Mouse (Mus musculus) WW6 (cell line): ENCODE data around the gene Ptpn9.
"Not testable (repeated sequence)": the region's sequence is repeated elsewhere in the genome, so short reads cannot be mapped to it uniquely, and the experiment has no call there.

Source experiments
- DNase-seq: peaks from one replicate; pipeline ENCODE4 v3.0.0-alpha.2; 2013; ENCODE audit warnings: low read depth, low spot score

Gene Ptpn9

DNA sequence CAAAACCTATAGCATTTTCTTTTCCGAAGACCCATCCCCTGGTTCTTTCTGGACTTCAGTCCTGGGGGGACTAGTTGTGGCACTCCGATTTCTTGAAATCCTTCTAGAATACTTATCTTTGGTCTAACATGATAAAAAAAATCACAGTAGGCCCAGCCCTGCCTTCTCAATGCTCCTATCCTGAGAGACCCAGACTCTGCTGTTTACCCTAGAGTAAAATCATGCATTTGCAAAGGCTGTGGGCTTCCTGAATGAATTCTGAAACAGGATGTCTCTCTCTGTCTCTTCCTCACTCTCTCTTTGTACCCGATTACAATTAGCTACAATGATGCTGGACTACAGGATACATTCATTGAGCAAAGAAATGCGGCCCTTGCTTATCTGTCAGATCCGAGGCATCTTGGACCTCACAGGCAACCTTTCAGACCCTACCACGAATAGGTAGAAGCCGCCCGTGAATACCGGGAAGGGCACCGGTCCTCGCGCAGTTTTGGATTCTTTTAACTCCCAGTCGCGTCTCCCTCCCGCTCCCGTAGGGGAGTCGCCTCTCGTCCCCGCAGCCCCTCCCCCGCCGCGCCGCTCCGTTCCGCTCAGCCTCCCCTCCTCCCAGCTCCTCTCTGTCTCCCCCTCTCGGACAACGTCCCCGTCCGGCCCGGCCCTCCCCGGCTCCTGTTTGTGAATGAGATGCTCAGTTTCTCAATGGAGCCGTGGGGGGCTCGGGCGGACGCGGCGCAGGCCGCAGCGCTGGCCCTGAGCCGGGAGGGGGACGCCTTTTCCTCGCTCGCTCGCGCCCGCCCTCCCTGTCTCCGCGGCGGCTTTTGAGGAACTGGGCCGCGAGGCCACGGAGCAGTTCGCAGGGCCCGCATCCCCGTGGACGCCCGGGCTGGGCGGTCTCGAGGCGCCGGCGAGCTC, at the start of gene Ptpn9:
Gene Ptpn9 (plus strand): TSS at position 638 of the 912 bp plus-strand sequence.
- peak; percentile 73 for DNase-seq

GRCm38 (mm10) chr9:56947481-56947880, 47.2 kb upstream of the Ptpn9 start:
- not testable (repeated sequence) for DNase-seq

- not testable (repeated sequence) for DNase-seq
These were observed 46.0 kb upstream of the Ptpn9 start for GRCm38 (mm10) chr9:56948699-56949098.

DNA sequence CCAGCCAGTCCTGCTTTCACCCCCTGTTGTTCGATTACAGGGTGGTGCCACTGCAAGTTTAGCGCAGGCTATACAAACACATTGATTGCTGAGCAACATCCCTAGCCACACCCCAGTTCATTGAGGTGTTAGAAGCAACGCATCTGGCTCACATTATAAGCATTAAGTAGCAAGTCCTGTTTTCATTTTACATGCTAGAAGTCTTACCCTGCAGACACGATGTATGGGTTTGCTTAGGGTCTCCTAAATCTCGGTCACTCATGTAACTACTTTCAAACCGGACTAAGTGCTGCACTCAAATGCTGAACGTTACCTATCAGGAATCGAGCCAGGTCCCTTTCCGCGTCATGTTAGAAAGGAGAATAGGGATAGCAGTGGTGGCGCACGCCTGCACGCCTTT, 45.0 kb upstream of the Ptpn9 start:
- DNase-seq = no peak

DNA sequence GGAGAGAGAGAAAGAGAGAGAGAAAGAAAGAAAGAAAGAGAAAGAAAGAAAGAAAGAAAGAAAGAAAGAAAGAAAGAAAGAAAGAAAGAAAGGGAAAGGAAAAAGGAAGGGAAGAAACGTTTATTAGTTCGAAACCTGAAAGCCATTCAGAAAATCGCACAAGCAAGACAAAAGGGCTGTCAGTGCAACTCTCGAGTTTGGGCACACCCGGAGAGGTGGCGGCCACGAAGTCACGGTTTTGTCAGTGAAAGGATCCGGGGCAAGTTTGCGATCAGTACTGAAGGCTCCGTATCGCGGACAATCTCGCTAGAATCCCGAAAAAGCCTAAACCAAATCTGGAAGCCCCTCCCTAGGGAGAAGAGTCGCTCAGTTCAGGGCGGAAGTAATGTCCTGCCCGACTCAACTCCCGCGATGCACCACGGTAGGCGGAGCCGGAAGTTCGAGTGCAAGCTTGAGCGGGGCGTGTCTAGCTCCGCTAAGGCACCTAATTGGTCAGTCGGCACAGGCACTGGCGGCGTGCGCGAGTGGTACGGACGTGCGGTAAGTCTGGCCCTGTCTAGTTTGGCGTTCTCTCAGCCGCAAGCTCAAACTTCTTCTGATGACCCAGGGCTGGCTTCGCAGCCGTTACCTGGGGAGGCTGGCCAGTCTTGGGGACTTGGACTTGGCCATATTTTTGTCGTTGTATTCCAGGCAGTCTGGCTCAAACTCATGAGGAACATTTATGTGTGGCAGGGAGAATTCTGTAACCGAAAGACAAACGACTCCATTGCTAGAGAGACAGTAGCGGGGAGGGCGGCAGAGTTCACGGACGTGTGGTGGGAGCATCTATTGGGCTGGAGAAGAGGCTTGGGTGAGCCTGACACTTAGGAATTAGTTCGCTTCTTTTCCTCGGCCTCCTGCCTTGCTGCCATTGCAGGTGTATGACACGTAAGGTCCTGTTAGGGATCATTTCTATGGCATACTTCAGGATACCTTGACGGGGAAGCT, 44.0 kb upstream of the Ptpn9 start, which contains the start of gene Snupn:
Gene Snupn (plus strand): TSS at position 465 of the 987 bp plus-strand sequence.
- peak; percentile 97 for DNase-seq

GRCm38 (mm10) chr9:56953562-56953961, 41.2 kb upstream of the Ptpn9 start:
- DNase-seq = no peak

DNA sequence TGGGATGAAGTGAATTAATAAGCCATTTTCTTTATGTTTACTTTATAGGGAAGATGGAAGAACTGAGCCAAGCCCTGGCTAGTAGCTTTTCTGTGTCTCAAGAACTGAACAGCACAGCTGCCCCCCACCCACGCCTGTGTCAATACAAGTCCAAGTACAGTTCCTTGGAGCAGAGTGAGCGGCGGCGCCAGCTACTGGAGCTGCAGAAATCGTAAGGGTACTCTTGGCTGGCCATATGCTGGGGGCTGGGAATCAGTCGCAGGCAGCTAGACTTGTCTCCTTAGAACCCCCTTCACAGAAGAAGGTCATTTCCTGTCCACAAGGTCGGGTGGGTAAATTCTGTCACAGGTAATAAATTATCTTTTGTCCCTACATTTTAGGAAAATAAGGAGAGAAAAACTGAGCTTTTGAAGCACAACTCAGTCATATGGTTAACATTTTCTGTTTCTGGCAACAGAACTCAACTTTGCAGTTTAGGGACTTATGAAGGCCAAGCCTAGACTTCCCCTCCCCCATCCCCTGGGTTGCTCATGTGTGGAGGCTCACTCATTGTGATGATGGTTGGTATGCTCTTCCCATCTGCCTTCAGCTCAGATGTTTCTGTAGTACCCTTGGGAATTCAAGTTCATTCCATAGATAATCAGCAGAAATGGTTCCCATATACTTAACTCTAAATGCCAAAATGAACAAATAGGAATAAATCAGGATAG, 37.6 kb upstream of the Ptpn9 start:
- DNase-seq = no peak

GRCm38 (mm10) chr9:56958689-56959088, 36.0 kb upstream of the Ptpn9 start:
- DNase-seq = no peak

DNA sequence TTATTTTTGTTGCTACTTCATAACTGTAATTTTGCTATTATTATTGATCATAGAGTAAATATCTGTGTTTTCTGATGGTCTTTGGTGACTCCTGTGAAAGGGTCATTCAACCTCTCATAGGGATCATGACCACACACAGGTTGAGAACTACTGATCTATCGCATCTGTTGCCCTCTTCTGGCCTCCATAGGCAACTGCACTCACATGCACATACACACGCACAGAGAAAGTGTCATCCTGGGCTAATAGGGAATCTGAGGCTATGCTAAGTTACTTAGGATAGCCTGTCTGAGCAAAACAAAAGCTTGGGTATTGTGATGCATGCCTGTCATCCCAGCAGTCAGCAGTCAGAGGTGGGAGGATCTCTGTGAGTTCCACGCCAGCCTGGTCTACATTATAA, 33.1 kb upstream of the Ptpn9 start:
- DNase-seq = no peak

- DNase-seq = no peak
These were observed 24.6 kb upstream of the Ptpn9 start for GRCm38 (mm10) chr9:56970158-56970557.

DNA sequence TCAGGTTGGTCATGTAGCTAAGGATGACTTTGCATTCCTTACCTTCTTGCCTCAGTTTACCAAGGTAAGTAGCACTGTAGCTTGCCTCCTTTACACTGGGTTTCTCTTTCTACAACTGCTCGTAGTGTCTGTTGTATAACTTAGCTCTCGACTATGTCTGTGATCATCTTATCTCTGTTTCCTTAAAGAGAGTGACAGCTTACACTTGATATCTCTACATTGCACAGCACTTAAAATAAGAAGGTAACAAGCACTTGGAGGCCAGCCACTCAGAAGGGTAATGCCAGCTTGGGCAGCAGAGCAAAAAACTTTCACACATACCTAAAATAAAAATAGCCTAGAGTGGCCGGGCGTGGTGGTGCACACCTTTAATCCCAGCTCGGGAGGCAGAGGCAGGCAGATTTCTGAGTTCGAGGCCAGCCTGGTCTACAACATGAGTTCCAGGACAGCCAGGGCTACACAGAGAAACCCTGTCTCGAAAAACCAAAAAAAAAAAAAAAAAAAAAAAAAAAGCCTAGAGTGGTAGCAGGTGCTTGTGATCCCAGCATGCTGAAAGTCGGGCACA, 20.7 kb upstream of the Ptpn9 start:
- no peak for DNase-seq

DNA sequence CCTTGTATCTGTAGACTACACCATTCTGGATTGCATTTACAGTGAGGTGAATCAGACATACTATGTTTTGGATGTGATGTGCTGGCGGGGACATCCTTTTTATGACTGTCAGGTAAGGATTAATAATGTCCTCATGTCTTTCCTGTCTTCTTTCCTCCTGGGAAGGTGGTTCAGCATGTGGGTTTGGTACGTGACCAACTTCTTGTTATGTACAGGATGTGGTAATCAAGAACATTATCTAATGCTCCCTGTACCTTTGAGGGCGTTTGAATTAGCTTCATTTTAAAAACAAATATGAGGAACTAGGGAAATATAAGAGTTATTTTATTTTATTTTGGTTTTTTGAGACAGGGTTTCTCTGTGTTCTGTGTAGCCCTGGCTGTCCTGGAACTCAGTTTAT, 19.5 kb upstream of the Ptpn9 start:
- DNase-seq = no peak

GRCm38 (mm10) chr9:56980186-56980585, 14.5 kb upstream of the Ptpn9 start:
- no peak for DNase-seq

DNA sequence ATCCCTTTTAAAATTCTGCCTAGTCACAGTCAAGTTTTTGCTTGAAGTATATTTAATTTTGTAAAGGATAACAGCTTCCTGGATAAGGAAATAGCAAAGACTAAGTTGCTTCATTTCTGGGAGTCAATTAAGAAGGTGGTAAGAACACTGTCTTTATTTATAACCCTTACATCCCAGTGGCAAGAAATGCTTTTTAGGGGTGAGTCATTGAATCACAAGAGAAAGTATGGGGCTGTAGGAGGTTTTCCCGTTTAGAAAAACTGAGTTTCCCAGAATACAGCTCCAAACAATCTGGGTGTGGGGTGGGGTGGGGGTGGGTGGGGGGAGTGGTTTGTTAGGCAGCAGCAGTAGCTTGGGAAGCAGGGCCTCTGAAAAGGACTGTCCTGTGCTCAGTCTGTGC, 13.2 kb upstream of the Ptpn9 start:
- no peak for DNase-seq

DNA sequence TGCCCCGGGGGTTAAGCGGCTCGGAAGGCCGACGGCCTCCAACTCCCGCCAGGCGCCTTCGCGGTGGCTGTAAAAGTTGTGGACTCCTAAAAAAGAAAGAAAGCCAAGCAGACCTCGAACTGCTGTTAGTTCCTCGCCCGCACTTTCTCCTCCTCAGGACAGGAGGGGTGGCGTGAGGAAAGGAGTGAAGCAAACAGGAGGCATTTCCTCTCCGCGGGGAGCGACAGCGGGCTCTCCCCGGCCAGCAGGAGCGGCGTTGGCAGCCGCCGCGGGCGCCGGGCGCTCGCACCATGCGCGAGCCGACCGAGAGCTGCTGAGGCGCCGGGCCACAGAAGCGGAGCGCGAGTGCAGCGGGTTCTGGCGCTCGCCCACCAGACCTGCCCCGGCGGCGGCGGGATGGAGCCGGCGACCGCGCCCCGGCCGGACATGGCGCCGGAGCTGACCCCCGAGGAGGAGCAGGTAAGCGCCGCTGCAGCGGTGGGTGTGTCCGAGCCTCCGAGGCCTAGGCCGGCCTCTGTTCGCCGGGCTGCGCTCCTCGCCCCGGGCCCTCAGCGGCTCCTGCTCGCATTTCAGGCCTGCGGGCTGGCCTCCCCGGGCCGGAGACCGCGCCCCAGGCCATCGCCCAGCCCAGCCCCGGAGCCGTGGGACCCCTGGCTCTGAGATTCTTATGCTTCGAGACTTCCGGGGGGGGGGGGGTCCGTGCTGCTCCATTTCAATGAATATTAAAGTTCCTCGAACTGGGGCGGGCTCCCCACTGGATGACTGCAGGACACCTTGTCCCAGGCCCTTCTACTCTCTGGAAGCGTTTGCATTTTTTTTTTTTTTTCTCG, 690 bp downstream of the Ptpn9 start:
- DNase-seq = peak; percentile 36

DNA sequence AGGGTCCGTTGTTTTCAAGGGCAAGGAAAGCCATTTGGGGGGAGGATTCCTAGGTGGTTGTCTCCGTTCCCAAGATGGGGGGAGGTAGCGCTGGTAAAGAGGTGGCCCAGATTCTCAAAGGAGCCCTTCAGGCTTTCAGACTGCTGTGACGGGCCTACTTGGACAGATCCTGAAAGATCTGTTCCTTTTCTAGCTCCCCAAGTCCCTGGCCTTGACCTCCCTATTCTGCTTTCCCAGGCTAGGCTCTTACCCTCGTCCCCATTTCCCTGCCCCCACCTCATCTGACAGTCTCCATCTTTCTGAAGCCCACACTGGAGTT, 1.3 kb downstream of the Ptpn9 start:
- no peak for DNase-seq

DNA sequence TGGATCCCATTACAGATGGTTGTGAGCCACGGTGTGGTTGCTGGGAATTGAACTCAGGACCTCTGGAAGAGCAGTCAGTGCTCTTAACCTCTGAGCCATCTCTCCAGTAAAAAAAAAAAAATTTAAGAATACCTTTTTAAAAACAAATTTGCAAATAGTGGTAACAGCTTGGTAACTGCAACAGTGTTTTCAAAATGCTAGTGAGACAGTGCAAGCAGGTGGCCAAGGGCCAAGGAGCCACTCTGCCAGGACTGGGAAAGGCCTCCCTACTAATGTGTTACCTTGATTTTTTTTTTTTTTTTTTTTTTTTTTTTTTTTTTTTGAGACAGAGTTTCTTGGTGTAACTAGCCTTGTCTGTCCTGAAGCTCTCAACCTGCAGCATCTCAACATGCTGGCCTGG, 2.5 kb downstream of the Ptpn9 start:
- not testable (repeated sequence) for DNase-seq

GRCm38 (mm10) chr9:57003011-57003410, 8.3 kb downstream of the Ptpn9 start:
- no peak for DNase-seq

GRCm38 (mm10) chr9:57012393-57012792, 17.7 kb downstream of the Ptpn9 start:
- no peak for DNase-seq

DNA sequence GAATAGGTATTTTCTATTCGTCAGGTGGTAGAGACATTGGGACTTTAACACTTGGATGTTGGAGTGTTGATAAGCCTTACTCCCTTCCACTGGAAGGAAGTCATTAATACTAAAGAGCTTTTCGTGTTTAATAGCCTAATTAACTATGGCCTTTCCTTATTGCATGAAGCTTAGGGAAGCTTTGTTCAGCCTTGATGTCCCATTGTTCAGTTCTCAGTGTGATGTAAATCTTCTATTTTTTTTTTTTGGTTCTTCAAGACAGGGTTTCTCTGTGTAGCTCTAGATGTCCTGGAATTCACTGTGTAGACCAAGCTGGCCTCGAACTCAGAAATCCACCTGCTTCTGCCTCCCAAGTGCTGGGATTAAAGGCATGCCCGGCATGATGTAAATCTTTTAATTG, 18.2 kb downstream of the Ptpn9 start:
- no peak for DNase-seq
